Mouse (Mus musculus): ENCODE measurements around the gene Fam205a2.
"Not testable (repeated sequence)": the region's sequence is repeated elsewhere in the genome, so short reads cannot be mapped to it uniquely, and the experiment has no call there.

The Fam205a2 gene

GRCm38 (mm10) chr4:42528075-42528474 is at the start of gene Fam205a2:
TSS of gene Fam205a2 (minus strand) at chr4:42528175.
- DNase-seq (ENCODE audit: low spot score) = not testable (repeated sequence)
